Mouse (Mus musculus): ENCODE data around the gene Pcgf2. TPM values are rescaled to one million over a fixed set of nuclear protein-coding genes. Genes with fewer than 3 reads are reported as not detected.

The Pcgf2 gene
- polyA plus RNA-seq (2014; fragmentation: Illumina TruSeq; extraction: RNeasy Lipid Tissue Mini Kit (QIAGEN cat#74804); ENCODE audit: low read depth, low replicate concordance), result 29.3 TPM

DNA sequence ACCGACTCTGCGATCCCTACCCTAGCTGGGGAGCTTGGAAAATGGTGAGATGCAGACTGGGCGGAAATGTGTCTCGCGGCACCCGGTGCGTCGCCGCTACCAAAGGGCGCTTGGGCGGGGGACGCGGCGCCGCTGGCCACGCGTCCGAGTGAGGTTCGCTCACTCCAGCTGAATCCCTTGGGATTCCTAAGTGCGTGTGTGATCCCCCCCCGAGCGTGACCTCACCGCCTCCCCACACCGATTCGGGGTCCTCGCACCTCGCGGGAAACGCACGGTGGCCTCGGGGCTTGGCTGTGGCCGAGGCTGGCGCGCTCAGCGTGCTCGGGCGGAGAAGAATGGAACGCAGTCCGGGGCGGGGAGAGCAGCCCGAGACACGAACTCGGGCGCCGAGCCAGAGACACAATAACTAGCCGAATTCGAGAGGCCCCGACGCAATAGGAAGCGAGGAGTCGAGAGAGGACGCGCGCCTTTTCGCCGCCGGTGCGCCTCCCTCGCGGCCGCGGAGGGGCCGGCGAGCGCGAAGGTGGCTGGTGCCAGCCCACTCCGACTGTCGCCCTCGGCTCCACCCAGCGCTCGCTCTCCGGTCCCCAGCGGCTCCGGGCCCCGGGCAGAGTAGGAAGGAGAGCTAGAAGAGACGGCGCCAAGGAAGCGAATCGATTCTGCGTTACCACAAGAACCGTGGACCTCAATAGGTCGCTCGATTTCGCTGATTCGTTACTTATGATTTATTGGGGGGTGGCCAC lies at the start of gene Pcgf2:
Gene Pcgf2 (minus strand): TSS at position 495 of the 743 bp plus-strand sequence.

DNA sequence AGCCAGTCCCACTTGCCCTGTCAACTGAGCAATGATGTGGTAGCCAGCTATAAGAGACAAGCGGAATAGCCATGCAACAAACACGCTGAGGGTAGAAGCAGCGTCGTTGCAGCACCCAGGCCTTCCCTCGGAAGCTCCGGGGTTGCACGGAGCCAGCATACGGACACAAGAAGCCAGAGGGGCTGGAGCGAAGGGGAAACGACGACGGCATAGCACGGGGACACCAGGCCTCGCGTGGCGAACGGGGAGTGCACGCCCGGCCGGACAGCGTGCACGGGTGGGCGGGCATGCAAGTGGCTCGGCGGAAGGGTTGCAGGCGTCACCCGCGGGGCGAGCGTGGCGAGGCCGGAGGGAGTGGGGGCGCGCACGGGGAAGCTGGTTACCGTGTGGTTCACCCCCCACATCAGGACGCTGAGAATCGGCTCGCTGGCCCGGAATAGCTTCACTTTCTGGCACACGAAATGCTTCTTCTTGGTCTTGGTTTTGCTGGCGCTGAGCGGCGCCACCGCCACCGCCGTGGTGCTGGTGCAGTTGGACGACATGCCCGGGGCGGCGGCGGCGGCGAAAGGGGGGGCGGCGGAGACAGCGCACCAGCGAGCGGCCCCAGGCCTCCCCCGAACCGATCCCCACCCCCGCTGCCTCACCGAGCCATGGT lies 43.9 kb upstream of the Pcgf2 start, which contains the start of gene Pip4k2b:
Gene Pip4k2b (minus strand): TSS at position 642 of the 655 bp plus-strand sequence.

DNA sequence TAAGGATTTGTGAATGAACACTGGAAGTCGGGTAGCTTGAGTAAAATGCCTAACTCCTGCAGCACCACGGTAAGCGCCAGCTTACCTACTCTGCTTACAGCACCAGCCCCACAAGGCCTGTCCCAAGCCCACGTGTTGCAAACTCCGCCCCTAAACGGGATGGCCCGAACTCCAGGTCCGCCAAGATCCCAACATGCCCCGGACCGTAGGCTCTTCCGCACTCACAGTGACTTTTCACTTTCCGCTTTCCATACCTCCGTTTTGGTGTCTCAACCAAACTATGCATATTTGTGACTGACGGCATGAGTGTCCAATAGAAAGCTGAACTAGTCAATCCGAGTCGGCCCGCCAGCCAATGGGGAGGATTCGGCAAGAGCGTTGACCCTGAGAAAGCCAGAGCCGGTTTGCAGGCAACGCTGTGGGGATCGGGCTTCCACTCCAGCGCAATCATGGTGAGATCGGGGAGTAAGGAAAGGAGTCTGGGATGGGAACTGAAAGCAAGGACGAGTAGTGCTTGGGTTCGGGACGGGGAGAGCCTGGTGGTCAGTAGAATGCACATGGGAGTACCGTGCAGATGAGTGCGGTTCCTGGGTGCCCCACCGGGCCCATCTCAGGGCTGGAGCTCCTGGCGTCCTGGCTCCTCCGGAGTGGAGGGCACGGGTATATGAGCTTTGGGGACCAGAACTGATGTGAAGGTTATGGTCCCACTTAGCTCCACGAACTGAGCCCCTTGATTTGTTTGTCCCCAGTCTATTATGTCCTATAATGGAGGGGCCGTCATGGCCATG lies 2.9 kb upstream of the Pcgf2 start, which contains the start of gene Psmb3:
Gene Psmb3 (plus strand): TSS at position 361 of the 788 bp plus-strand sequence.

DNA sequence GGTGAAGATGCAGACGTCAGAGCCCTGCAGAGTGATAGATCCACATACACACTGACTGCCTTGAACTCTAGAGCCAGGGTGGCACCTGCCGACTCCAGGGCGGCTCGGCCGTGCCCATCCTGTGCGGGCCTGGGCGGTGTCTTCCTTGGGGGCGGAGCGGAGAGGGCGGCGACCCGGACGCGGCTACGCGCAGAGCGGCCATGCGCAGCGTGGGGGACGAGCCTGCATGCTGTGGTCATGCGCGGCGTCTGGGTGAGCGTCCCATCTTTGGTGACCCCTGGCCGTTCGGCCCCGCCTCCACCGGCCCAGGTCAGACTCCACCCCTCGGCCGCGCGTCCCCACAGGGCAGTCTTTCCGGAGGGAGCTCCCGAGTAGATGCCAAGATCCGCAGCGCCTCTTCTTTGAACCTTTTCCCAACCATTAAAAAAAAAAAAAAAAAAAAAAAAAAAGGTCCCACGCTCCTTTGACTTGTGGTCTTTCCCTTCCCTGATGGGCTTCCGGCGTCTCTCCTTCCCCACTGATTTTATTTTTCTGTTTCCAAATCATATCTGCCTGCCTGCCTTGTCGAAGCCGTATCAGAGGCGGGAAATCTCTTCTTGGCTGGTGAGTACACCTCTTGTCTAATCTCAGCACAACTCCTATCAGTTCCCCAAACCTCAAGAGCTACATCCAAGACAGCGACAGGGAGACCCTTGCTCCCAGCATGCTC lies 14.5 kb downstream of the Pcgf2 start, which contains the start of gene Cisd3:
Gene Cisd3 (plus strand): TSS at position 214 of the 709 bp plus-strand sequence.

DNA sequence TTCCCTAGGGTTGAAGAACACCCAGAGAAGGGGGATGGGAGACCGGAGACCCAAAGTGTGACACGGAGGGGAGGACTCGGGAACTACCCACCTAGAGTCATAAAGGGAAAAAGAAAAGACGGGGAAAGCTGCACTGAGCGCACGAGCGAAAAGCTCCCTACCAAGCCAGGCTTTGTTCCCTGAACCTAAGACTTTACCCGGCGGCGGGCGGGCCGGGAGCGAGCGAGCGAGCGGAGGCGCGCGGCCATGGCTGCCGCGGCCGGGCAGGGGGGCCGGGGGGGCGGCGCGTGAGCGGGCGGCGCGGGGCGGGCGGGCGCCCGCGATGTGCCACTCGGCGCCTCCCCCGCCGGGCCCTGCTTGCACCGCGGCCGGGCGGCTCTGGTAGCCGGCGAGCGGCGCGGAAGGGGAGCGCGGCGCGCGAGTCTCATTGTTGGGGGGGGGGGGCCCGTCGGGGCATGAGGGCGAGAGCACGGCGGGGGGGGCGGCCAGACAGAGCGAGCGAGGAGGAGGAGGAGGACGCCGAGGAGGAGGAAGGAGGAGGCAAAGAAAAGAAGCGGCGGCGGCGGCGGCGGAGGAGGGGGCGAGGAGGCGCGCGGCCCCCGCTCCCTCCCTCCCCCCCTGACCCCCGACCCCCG lies 37.3 kb downstream of the Pcgf2 start, which contains the start of gene Mllt6:
Gene Mllt6 (plus strand): TSS at position 522 of the 635 bp plus-strand sequence.

Other genes with a start within 250 kb of the Pcgf2 start
- gene 4933428G20Rik, start 200.2 kb downstream of the Pcgf2 start, polyA plus RNA-seq (2014; fragmentation: Illumina TruSeq; extraction: RNeasy Lipid Tissue Mini Kit (QIAGEN cat#74804); ENCODE audit: low read depth, low replicate concordance), result 0.29 TPM
- gene Srcin1, start 124.3 kb downstream of the Pcgf2 start, polyA plus RNA-seq (2014; fragmentation: Illumina TruSeq; extraction: RNeasy Lipid Tissue Mini Kit (QIAGEN cat#74804); ENCODE audit: low read depth, low replicate concordance), result 2.1 TPM
- 0.50 TPM for gene Epop, start 70.8 kb downstream of the Pcgf2 start, polyA plus RNA-seq (2014; fragmentation: Illumina TruSeq; extraction: RNeasy Lipid Tissue Mini Kit (QIAGEN cat#74804); ENCODE audit: low read depth, low replicate concordance)
- 25.1 TPM for gene Mllt6, start 37.1 kb downstream of the Pcgf2 start, polyA plus RNA-seq (2014; fragmentation: Illumina TruSeq; extraction: RNeasy Lipid Tissue Mini Kit (QIAGEN cat#74804); ENCODE audit: low read depth, low replicate concordance)
- 43.3 TPM for gene Cisd3, start 14.7 kb downstream of the Pcgf2 start, polyA plus RNA-seq (2014; fragmentation: Illumina TruSeq; extraction: RNeasy Lipid Tissue Mini Kit (QIAGEN cat#74804); ENCODE audit: low read depth, low replicate concordance)
- 187 TPM for gene Psmb3, start 2.9 kb upstream of the Pcgf2 start, polyA plus RNA-seq (2014; fragmentation: Illumina TruSeq; extraction: RNeasy Lipid Tissue Mini Kit (QIAGEN cat#74804); ENCODE audit: low read depth, low replicate concordance)
- 19.7 TPM for gene Pip4k2b, start 44.2 kb upstream of the Pcgf2 start, polyA plus RNA-seq (2014; fragmentation: Illumina TruSeq; extraction: RNeasy Lipid Tissue Mini Kit (QIAGEN cat#74804); ENCODE audit: low read depth, low replicate concordance)
- 12.4 TPM for gene Cwc25, start 66.1 kb upstream of the Pcgf2 start, polyA plus RNA-seq (2014; fragmentation: Illumina TruSeq; extraction: RNeasy Lipid Tissue Mini Kit (QIAGEN cat#74804); ENCODE audit: low read depth, low replicate concordance)
- gene 1700001P01Rik, start 75.4 kb upstream of the Pcgf2 start, polyA plus RNA-seq (2014; fragmentation: Illumina TruSeq; extraction: RNeasy Lipid Tissue Mini Kit (QIAGEN cat#74804); ENCODE audit: low read depth, low replicate concordance), result 1.6 TPM
- 980 TPM for gene Rpl23, start 81.9 kb upstream of the Pcgf2 start, polyA plus RNA-seq (2014; fragmentation: Illumina TruSeq; extraction: RNeasy Lipid Tissue Mini Kit (QIAGEN cat#74804); ENCODE audit: low read depth, low replicate concordance)
- gene Lasp1, start 98.5 kb upstream of the Pcgf2 start, polyA plus RNA-seq (2014; fragmentation: Illumina TruSeq; extraction: RNeasy Lipid Tissue Mini Kit (QIAGEN cat#74804); ENCODE audit: low read depth, low replicate concordance), result 107 TPM
- 2.3 TPM for gene B230217C12Rik, start 140.3 kb upstream of the Pcgf2 start, polyA plus RNA-seq (2014; fragmentation: Illumina TruSeq; extraction: RNeasy Lipid Tissue Mini Kit (QIAGEN cat#74804); ENCODE audit: low read depth, low replicate concordance)
- gene Fbxo47, start 183.7 kb upstream of the Pcgf2 start, polyA plus RNA-seq (2014; fragmentation: Illumina TruSeq; extraction: RNeasy Lipid Tissue Mini Kit (QIAGEN cat#74804); ENCODE audit: low read depth, low replicate concordance), result 0.99 TPM

Measured in adipose tissue, adult 10 weeks (tissue).